Mouse (Mus musculus) embryonic fibroblast, embryonic 13.5 days (primary cell): ENCODE measurements around the gene Sec14l1.

Source experiments
- CTCF ChIP-seq: IDR thresholded peaks from 2 replicates; pipeline ENCODE4 v1.5.1; 2011; ENCODE audit warnings: mild to moderate bottlenecking, control low read depth, low read length, moderate library complexity, borderline replicate concordance; ENCODE audit not compliant: insufficient read depth
- POLR2A ChIP-seq: IDR thresholded peaks from 2 replicates; pipeline ENCODE4 v1.6.1; 2011; ENCODE audit warnings: low read depth, mild to moderate bottlenecking, control low read depth, low read length, moderate library complexity

DNA sequence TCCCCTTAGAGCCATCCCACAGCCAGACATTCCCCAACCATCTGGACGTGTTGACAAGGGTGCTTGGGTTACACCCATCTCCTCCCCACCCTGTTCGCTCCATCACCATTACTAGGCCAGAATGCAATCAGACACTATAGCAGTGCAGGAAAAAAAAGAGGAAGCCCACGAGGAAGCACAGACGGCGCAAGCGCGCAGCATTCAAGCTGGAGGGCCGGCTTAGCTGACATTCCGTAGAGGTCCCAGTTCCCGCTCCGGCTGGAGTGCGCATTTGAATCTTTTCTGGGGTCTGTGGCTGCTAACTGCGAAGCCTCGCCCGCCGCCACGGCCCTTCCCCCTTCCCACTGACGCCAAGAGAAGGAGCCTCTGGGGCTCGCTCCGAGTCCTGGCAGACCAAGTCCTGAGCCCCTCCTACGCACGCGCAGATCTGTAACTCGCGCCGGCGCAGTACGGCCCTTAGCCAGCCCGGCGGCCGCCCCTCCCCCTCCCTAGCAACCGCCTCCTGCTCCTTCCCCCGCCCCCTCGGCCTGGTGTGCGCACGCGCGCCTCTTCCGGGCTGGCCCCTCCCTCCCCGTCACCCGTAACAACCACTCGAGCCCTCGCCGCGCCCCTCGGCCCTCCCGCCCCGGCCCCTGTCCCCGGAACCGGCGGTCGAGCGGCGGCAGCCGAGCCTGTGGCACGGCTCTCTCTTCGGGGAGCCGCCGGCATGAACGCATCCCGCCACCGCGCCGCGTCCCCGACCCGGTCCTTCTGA is at the start of gene Sec14l1:
- TF ChIP-seq POLR2A (peak; percentile 78), CTCF (no peak)
